Mouse (Mus musculus) right cerebral cortex, adult 2 months (tissue): ENCODE measurements around the gene Zfhx3.

Experiments
- DNase-seq, 2 experiments: peaks; one replicate each; pipeline ENCODE4 v3.0.0; 2021 to 2022; ENCODE audit warnings: low spot score in 2 of 2

Gene Zfhx3

GRCm38 (mm10) chr8:108847356-108847755 lies 904.9 kb downstream of the Zfhx3 start:
- no peak for DNase-seq

- no peak for DNase-seq
Measured at GRCm38 (mm10) chr8:108848484-108848883, 906.0 kb downstream of the Zfhx3 start.

- no peak for DNase-seq
Measured at GRCm38 (mm10) chr8:108853028-108853427, 910.6 kb downstream of the Zfhx3 start.

GRCm38 (mm10) chr8:108854444-108855102 lies 912.1 kb downstream of the Zfhx3 start:
- DNase-seq, result no peak

- DNase-seq, result no peak
Measured at GRCm38 (mm10) chr8:108859001-108859400, 916.6 kb downstream of the Zfhx3 start.

GRCm38 (mm10) chr8:108859983-108860382 lies 917.5 kb downstream of the Zfhx3 start:
- DNase-seq, result no peak

GRCm38 (mm10) chr8:108863440-108863839 lies 921.0 kb downstream of the Zfhx3 start:
- DNase-seq, result no peak

GRCm38 (mm10) chr8:108866430-108866829 lies 924.0 kb downstream of the Zfhx3 start:
- DNase-seq, result no peak

- no peak for DNase-seq
Measured at GRCm38 (mm10) chr8:108867482-108868258, 925.2 kb downstream of the Zfhx3 start.

GRCm38 (mm10) chr8:108868259-108869090 lies 926.0 kb downstream of the Zfhx3 start:
- no peak for DNase-seq

GRCm38 (mm10) chr8:108869420-108869819 lies 927.0 kb downstream of the Zfhx3 start:
- no peak for DNase-seq

GRCm38 (mm10) chr8:108869935-108870334 lies 927.5 kb downstream of the Zfhx3 start:
- no peak for DNase-seq

GRCm38 (mm10) chr8:108870371-108870770 lies 927.9 kb downstream of the Zfhx3 start:
- DNase-seq, result no peak

- no peak for DNase-seq
Measured at GRCm38 (mm10) chr8:108875722-108876121, 933.3 kb downstream of the Zfhx3 start.

GRCm38 (mm10) chr8:108880101-108880500 lies 937.7 kb downstream of the Zfhx3 start:
- no peak for DNase-seq

GRCm38 (mm10) chr8:108881336-108881735 lies 938.9 kb downstream of the Zfhx3 start:
- DNase-seq, result no peak

- no peak for DNase-seq
Measured at GRCm38 (mm10) chr8:108882073-108882472, 939.6 kb downstream of the Zfhx3 start.

GRCm38 (mm10) chr8:108883381-108883780 lies 940.9 kb downstream of the Zfhx3 start:
- no peak for DNase-seq

GRCm38 (mm10) chr8:108884947-108885346 lies 942.5 kb downstream of the Zfhx3 start:
- no peak for DNase-seq

GRCm38 (mm10) chr8:108885450-108885849 lies 943.0 kb downstream of the Zfhx3 start:
- no peak for DNase-seq

- DNase-seq, result no peak
Measured at GRCm38 (mm10) chr8:108885861-108886260, 943.4 kb downstream of the Zfhx3 start.

GRCm38 (mm10) chr8:108886599-108887255 lies 944.3 kb downstream of the Zfhx3 start:
- DNase-seq, result peak; percentile 89 to 91
